Mouse (Mus musculus) embryonic facial prominence, embryonic 14.5 days (tissue): Measurements from ENCODE around the gene Gm21830. TPM values are rescaled to one million over a fixed set of nuclear protein-coding genes. Genes with fewer than 3 reads are reported as not detected.
"Not testable (repeated sequence)": the region's sequence is repeated elsewhere in the genome, so short reads cannot be mapped to it uniquely, and the experiment has no call there.

Source experiments
- ATAC-seq: fragments of 200-750 bp; cut with Nextera tagmentation; 2 replicates; pipeline ENCODE4 v1.8.0; 2017; ENCODE audit warnings: low read depth, moderate number of reproducible peaks, moderate TSS enrichment
- DNase-seq: peaks from one replicate; pipeline ENCODE4 v3.0.0-alpha.2; 2015; ENCODE audit warnings: low spot score
- H3K27ac ChIP-seq: fragments of 300-500 bp; sonication (generic); replicated peaks from 2 replicates; pipeline ENCODE4 v1.5.1; 2014; ENCODE audit warnings: low read depth, mild to moderate bottlenecking, low read length, moderate library complexity
- H3K27me3 ChIP-seq: fragments of 300-500 bp; sonication (generic); replicated peaks from 2 replicates; pipeline ENCODE4 v1.6.1; 2014; ENCODE audit warnings: low read length; ENCODE audit not compliant: control insufficient read depth, insufficient read depth
- H3K36me3 ChIP-seq: fragments of 300-500 bp; sonication (generic); 2 replicates; pipeline ENCODE4 v1.6.1; 2014; ENCODE audit warnings: low read length, mixed read lengths; ENCODE audit not compliant: control insufficient read depth, insufficient read depth
- H3K4me1 ChIP-seq: fragments of 300-500 bp; sonication (generic); 2 replicates; pipeline ENCODE4 v1.6.1; 2014; ENCODE audit warnings: antibody characterized with exemption, low read length; ENCODE audit not compliant: control insufficient read depth, insufficient read depth
- H3K4me2 ChIP-seq: fragments of 300-500 bp; sonication (generic); 2 replicates; pipeline ENCODE4 v1.6.1; 2014; ENCODE audit warnings: low read depth, mild to moderate bottlenecking, low read length, moderate library complexity, mixed read lengths
- H3K4me3 ChIP-seq: fragments of 300-500 bp; sonication (generic); 2 replicates; pipeline ENCODE4 v1.5.1; 2014; ENCODE audit warnings: low read depth, mild to moderate bottlenecking, low read length
- H3K9ac ChIP-seq: fragments of 300-500 bp; sonication (generic); 2 replicates; pipeline ENCODE4 v1.6.1; 2014; ENCODE audit warnings: low read depth, mild to moderate bottlenecking, low read length, moderate library complexity, mixed read lengths
- H3K9me3 ChIP-seq: fragments of 300-500 bp; sonication (generic); 2 replicates; pipeline ENCODE4 v1.6.1; 2016; ENCODE audit warnings: low read length; ENCODE audit not compliant: control insufficient read depth
- WGBS: fragments of 180-500 bp; shearing (Covaris S2); extraction: QIAGEN DNeasy Blood & Tissue Kit; methylation state at CpG from one replicate; pipeline ENCODE4 v1.1.7; 2014; 5-methylcytosine and 5-hydroxymethylcytosine counted together
- polyA plus RNA-seq: library from polyadenylated mRNA; unstranded; fragments of >200 nt; fragmentation: Nextera tagmentation; extraction: Ambion mirVana; gene quantifications from 2 replicates; pipeline ENCODE4 v1.2.1, GENCODE M21; 2014

Gm21830 gene
- polyA plus RNA-seq = not detected in 2 replicates

DNA sequence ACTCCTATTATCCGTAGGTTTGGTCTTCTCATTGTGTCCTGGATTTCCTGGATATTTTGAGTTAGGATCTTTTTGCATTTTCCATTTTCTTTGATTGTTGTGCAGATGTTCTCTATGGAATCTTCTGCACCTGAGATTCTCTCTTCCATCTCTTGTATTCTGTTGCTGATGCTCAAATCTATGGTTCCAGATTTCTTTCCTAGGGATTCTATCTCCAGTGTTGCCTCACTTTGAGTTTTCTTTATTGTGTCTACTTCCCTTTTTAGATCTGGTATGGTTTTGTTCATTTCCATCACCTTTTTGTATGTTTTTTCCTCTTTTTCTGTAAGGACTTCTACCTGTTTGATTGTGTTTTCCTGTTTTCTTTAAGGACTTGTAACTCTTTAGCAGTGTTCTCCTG, at the start of gene Gm21830:
TSS of gene Gm21830 (plus strand) at position 301 of the 400 bp plus-strand sequence.
- H3K9me3 ChIP-seq = not testable (repeated sequence)

DNA sequence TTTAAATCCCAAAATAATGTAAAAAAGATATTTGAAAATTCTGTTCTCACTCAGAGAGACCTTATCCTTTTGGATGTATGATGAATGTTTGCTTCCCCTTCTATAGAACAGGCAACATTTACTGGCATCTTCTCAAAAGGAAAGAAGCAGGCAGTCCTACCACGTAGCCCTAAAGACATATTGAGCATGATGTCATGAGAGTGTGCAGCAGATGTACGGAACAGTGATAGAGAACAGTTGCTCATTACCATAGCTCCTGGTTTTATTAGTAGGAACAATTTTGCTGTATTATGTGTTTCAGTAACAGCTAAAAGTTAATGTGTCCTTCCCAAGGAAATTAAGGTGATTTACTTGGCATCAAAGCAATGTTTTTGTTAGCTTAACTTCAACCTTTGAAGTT, 49.0 kb upstream of the Gm21830 start:
- DNase-seq (no peak), ATAC-seq (no peak)
- WGBS = 71% methylated on average over 2 of the region's 2 CpGs
- H3K9ac ChIP-seq = no peak overlapping the region
- no peak overlapping the region for H3K4me2 ChIP-seq
- no peaks in the 10 kb centered on the region for H3K9me3 ChIP-seq
- H3K4me3 ChIP-seq = no peak overlapping the region
- H3K27me3 ChIP-seq = no peaks in the 10 kb centered on the region
- no peaks in the 10 kb centered on the region for H3K36me3 ChIP-seq
- no peak overlapping the region for H3K27ac ChIP-seq
- no peaks in the 10 kb centered on the region for H3K4me1 ChIP-seq

More for the DNA sequence above, at the start of gene Gm21830:
- H3K27me3 ChIP-seq, H3K4me3 ChIP-seq, DNase-seq, ATAC-seq, H3K4me1 ChIP-seq, H3K4me2 ChIP-seq, H3K9ac ChIP-seq, H3K36me3 ChIP-seq, H3K27ac ChIP-seq: not testable (repeated sequence)
- WGBS = no CpG with 5 or more reads among the region's 1 CpGs

DNA sequence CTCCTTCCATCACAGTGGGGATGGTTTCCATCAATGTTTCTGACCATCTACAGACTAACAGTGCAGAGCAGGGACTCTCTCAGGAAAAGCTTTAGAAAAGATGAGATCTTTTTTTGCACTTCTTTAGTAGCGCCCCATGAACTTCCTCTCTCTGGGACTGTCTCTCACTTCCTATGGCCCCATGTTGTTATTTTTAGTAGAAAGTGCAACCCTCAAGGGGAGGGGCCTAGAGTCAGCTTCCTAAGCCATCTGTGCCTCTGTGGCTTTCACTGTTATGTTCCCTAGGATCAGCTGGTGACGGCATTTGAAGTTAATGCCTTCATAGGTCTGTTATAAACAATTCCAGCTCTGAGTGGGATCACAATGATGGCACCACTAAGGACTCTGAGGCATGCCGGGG, 35.0 kb upstream of the Gm21830 start:
- peak; percentile 6 for DNase-seq
- no peak for ATAC-seq
- no peak overlapping the region for H3K4me2 ChIP-seq
- H3K4me3 ChIP-seq = no peak overlapping the region
- H3K9ac ChIP-seq = no peak overlapping the region
- H3K27me3 ChIP-seq = no peaks in the 10 kb centered on the region
- no peaks in the 10 kb centered on the region for H3K4me1 ChIP-seq
- no peaks in the 10 kb centered on the region for H3K9me3 ChIP-seq
- H3K36me3 ChIP-seq = no peaks in the 10 kb centered on the region
- WGBS = 58% methylated on average over 3 of the region's 3 CpGs
- no peak overlapping the region for H3K27ac ChIP-seq

DNA sequence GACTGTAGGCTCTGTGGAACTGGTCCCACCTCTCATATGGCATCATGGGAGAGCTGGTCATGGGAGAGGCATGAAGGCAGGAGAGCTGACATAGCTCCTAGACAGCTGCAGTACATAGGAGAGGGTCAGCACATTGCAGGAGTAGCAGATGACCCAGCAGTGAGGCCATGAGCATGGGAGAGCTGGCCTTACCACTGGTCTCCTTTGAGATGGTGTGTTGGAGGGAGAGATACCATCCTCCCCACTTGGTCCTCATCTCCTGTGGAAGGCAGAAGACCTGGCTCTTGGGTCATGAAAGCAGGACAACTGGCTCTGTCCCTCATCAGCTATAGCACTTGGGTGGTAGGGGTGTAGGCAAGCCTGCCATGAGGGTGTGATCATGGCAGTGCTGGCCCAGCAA, 7.3 kb downstream of the Gm21830 start:
- H3K4me2 ChIP-seq = no peak overlapping the region
- no peaks in the 10 kb centered on the region for H3K4me1 ChIP-seq
- no peaks in the 10 kb centered on the region for H3K36me3 ChIP-seq
- H3K4me3 ChIP-seq = no peak overlapping the region
- no peak for ATAC-seq
- no peaks in the 10 kb centered on the region for H3K27me3 ChIP-seq
- no peak for DNase-seq
- no peak overlapping the region for H3K27ac ChIP-seq
- H3K9ac ChIP-seq = no peak overlapping the region
- no peaks in the 10 kb centered on the region for H3K9me3 ChIP-seq

DNA sequence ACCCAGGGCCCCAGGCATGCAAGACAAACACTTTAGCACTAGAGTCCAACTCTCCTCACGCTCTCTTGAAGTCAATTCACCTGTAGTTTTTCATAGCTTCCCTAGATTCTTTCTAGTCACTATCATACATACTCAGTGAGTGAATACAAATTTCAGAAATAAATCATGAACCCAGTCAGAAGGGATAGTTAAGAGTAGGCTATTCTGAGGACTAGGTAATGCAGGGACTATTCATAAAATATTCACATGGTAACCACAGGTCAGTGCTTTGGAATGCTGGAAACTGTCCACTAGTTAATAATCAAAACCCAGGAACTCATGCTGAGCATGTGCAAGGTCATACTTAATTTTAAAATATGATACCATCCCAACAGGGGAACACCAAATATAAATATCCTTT, 9.3 kb downstream of the Gm21830 start:
- H3K4me2 ChIP-seq = no peak overlapping the region
- no peak for DNase-seq
- 92% methylated on average over 1 of the region's 1 CpGs for WGBS
- H3K9ac ChIP-seq = no peak overlapping the region
- no peak overlapping the region for H3K4me3 ChIP-seq
- no peak for ATAC-seq
- H3K9me3 ChIP-seq = no peaks in the 10 kb centered on the region
- H3K27me3 ChIP-seq = no peaks in the 10 kb centered on the region
- no peak overlapping the region for H3K27ac ChIP-seq
- H3K36me3 ChIP-seq = no peaks in the 10 kb centered on the region
- no peaks in the 10 kb centered on the region for H3K4me1 ChIP-seq

DNA sequence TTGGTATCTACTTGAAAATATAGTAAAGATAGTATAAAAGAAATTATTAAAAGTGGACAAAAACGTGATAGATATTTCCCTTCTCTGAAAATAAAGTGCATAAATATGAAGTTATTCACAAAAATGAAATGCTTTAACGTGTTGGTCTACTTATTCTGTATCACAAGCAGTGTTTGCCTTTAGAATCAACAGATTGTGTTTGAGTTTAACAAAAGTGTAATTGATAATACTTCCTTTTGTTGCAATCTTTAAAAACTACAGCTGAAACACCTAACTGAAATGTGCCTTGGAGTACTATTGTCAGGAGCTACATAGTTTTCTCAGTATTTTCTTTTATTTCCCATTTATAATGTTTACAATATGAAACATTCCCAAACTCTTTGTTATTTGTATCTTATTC, 19.6 kb downstream of the Gm21830 start, which contains the start of gene Gm26727:
TSS of gene Gm26727 (minus strand) at position 101 of the 400 bp plus-strand sequence.
- no peaks in the 10 kb centered on the region for H3K27me3 ChIP-seq
- no peak within 1 kb of the TSS for H3K9ac ChIP-seq
- H3K36me3 ChIP-seq = no peaks in the 10 kb centered on the region
- no peak for ATAC-seq
- no peak within 1 kb of the TSS for H3K4me2 ChIP-seq
- no peak within 1 kb of the TSS for H3K27ac ChIP-seq
- no peaks in the 10 kb centered on the region for H3K9me3 ChIP-seq
- no peaks in the 10 kb centered on the region for H3K4me1 ChIP-seq
- WGBS = 56% methylated on average over 2 of the region's 2 CpGs
- no peak for DNase-seq
- H3K4me3 ChIP-seq = no peak within 1 kb of the TSS

DNA sequence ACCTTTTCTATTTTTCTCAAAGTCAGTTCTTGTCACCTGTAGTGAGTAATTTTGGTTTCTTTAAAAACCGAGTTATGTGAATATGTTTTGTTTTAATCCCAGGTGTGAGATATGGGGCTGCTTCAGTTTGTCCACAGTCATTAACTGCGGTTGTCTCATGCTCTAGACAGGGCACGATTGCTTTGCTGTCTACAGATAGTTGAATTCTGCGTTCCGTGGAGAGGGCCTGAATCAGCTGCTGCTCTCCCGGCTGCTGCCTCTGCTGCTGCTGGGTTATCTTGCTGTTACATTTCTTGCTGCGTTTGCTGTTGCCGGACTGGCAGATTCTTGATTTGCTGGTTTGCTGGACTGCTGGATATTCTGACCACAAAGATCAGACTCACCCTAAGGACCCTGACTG, 24.8 kb downstream of the Gm21830 start:
- WGBS = 81% methylated on average over 8 of the region's 8 CpGs
- no peaks in the 10 kb centered on the region for H3K36me3 ChIP-seq
- no peaks in the 10 kb centered on the region for H3K27me3 ChIP-seq
- no peak overlapping the region for H3K27ac ChIP-seq
- no peaks in the 10 kb centered on the region for H3K4me1 ChIP-seq
- DNase-seq (no peak), ATAC-seq (no peak)
- no peak overlapping the region for H3K4me2 ChIP-seq
- no peak overlapping the region for H3K4me3 ChIP-seq
- no peaks in the 10 kb centered on the region for H3K9me3 ChIP-seq
- no peak overlapping the region for H3K9ac ChIP-seq

DNA sequence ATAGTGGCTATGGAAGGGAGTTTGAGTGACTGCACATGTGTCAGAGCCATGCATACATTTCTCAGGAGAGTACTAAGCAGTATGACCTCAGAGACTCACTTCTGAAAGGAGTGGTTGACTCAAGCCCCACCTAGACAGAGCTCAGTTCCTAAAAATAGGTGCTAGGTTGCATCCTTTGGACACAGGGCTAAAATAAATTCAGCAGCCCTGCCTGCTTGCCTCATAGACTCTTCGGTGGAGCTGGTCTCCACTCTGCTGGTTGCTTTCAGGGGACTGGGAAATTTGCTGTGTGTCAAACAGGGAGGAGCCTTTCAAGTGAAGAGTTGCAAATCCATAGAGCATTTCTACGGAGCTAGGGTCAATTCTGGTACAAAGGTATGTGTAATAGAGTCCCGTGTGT, 32.3 kb downstream of the Gm21830 start, which contains the start of gene Xirp2:
TSS of gene Xirp2 (plus strand) at position 223 of the 400 bp plus-strand sequence.
- H3K4me3 ChIP-seq = no peak within 1 kb of the TSS
- H3K27me3 ChIP-seq = no peaks in the 10 kb centered on the region
- H3K4me1 ChIP-seq = no peaks in the 10 kb centered on the region
- WGBS = 77% methylated on average over 3 of the region's 3 CpGs
- H3K36me3 ChIP-seq = no peaks in the 10 kb centered on the region
- H3K9me3 ChIP-seq = no peaks in the 10 kb centered on the region
- H3K4me2 ChIP-seq = no peak within 1 kb of the TSS
- no peak within 1 kb of the TSS for H3K27ac ChIP-seq
- DNase-seq = no peak
- H3K9ac ChIP-seq = no peak within 1 kb of the TSS
- no peak for ATAC-seq

DNA sequence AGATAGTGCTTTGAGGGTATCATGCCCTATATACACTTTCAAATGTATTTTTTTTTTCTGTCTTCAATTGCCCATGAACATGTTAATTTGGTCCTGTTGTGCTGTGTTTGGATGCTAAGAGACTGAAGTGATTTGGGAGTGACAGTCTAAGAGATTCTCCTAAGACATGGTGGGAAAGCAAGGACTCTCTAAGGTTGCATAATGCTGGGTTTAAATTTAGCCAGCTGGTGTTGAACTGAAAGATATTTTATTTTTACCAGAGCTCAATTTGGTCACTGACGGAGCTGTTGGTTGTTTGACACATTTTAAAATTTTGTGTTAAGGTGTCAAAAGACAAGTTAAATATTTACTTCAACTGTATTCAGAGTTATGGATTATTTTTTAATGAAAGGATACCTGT, 33.2 kb downstream of the Gm21830 start:
- Histone ChIP-seq H3K9ac (no peak overlapping the region), H3K4me1 (no peaks in the 10 kb centered on the region), H3K27ac (no peak overlapping the region), H3K4me3 (no peak overlapping the region), H3K27me3 (no peaks in the 10 kb centered on the region), H3K4me2 (peak overlapping the region; percentile 35; the same call in 1 of the 2 replicates), H3K9me3 (no peaks in the 10 kb centered on the region), H3K36me3 (no peaks in the 10 kb centered on the region)
- 72% methylated on average over 1 of the region's 1 CpGs for WGBS
- ATAC-seq = no peak
- no peak for DNase-seq
